Mouse (Mus musculus) midbrain, embryonic 12.5 days (tissue): ENCODE results near the gene Phc2. TPM values are rescaled to one million over a fixed set of nuclear protein-coding genes. Genes with fewer than 3 reads are reported as not detected.
"Not testable (repeated sequence)": the region's sequence is repeated elsewhere in the genome, so short reads cannot be mapped to it uniquely, and the experiment has no call there.

Experiments
- ATAC-seq: fragments of 200-750 bp; cut with Nextera tagmentation; 2 replicates; pipeline ENCODE4 v1.8.0; 2017; ENCODE audit warnings: low read depth, moderate TSS enrichment, moderate library complexity; ENCODE audit not compliant: low FRiP score
- H3K27ac ChIP-seq: fragments of 300-500 bp; sonication (generic); replicated peaks from 2 replicates; pipeline ENCODE4 v1.5.1; 2016; ENCODE audit warnings: mild to moderate bottlenecking
- H3K27me3 ChIP-seq: fragments of 300-500 bp; sonication (generic); 2 replicates; pipeline ENCODE4 v1.6.1; 2016; ENCODE audit warnings: mild to moderate bottlenecking
- H3K36me3 ChIP-seq: fragments of 300-500 bp; sonication (generic); 2 replicates; pipeline ENCODE4 v1.6.1; 2016
- H3K4me1 ChIP-seq: fragments of 300-500 bp; sonication (generic); 2 replicates; pipeline ENCODE4 v1.6.1; 2016
- H3K4me2 ChIP-seq: fragments of 300-500 bp; sonication (generic); replicated peaks from 2 replicates; pipeline ENCODE4 v1.6.1; 2016; ENCODE audit warnings: mild to moderate bottlenecking, moderate library complexity
- H3K4me3 ChIP-seq: fragments of 300-500 bp; sonication (generic); 2 replicates; pipeline ENCODE4 v1.5.1; 2016; ENCODE audit warnings: mild to moderate bottlenecking
- H3K9ac ChIP-seq: fragments of 300-500 bp; sonication (generic); replicated peaks from 2 replicates; pipeline ENCODE4 v1.6.1; 2016; ENCODE audit warnings: mild to moderate bottlenecking, moderate library complexity
- H3K9me3 ChIP-seq: fragments of 300-500 bp; sonication (generic); 2 replicates; pipeline ENCODE4 v1.6.1; 2016; ENCODE audit warnings: mild to moderate bottlenecking
- WGBS: fragments of 180-500 bp; shearing (Covaris S2); methylation state at CpG from one replicate; pipeline ENCODE4 v1.1.7; 2016; 5-methylcytosine and 5-hydroxymethylcytosine counted together
- polyA plus RNA-seq: library from polyadenylated mRNA; unstranded; fragments of >200 nt; fragmentation: Nextera tagmentation; extraction: Ambion mirVana; gene quantifications from 2 replicates; pipeline ENCODE4 v1.2.1, GENCODE M21; 2016

Phc2 gene
- polyA plus RNA-seq, 1 experiment from 2014 or later: 133 TPM

- no peaks in the 10 kb centered on the region for H3K9me3 ChIP-seq
- no peak overlapping the region for H3K4me2 ChIP-seq
- H3K4me1 ChIP-seq: peaks cover 17% of the 10 kb centered on the region
- H3K4me3 ChIP-seq: no peak overlapping the region
- H3K36me3 ChIP-seq: no peaks in the 10 kb centered on the region
- WGBS: 62% methylated on average over 3 of the region's 3 CpGs
- no peak for ATAC-seq
- H3K9ac ChIP-seq: no peak overlapping the region
- peaks cover 15% of the 10 kb centered on the region for H3K27me3 ChIP-seq
- H3K27ac ChIP-seq: no peak overlapping the region
Measured at GRCm38 (mm10) chr4:128651530-128651929, 3.0 kb upstream of the Phc2 start.

GRCm38 (mm10) chr4:128652584-128653298 lies 1.8 kb upstream of the Phc2 start:
- ATAC-seq: no peak
- Histone ChIP-seq H3K27ac (peak overlapping the region; percentile 60), H3K9ac (no peak overlapping the region), H3K4me2 (no peak overlapping the region), H3K4me1 (peaks cover 17% of the 10 kb centered on the region), H3K27me3 (peaks cover 25% of the 10 kb centered on the region), H3K9me3 (no peaks in the 10 kb centered on the region), H3K36me3 (no peaks in the 10 kb centered on the region), H3K4me3 (no peak overlapping the region)
- WGBS: 69% methylated on average over 5 of the region's 5 CpGs

- WGBS: 7% methylated on average over 12 of the region's 12 CpGs
- no peak overlapping the region for H3K27ac ChIP-seq
- H3K9ac ChIP-seq: peak overlapping the region; percentile 57
Measured at GRCm38 (mm10) chr4:128655446-128655845, 944 bp downstream of the Phc2 start.

GRCm38 (mm10) chr4:128660196-128660595 lies 5.7 kb downstream of the Phc2 start:
- no peak overlapping the region for H3K4me3 ChIP-seq
- H3K36me3 ChIP-seq: no peaks in the 10 kb centered on the region
- no peak overlapping the region for H3K9ac ChIP-seq
- 87% methylated on average over 8 of the region's 8 CpGs for WGBS
- no peaks in the 10 kb centered on the region for H3K9me3 ChIP-seq
- H3K4me1 ChIP-seq: peaks cover 9% of the 10 kb centered on the region; the same call in 1 of the 2 replicates
- H3K27me3 ChIP-seq: peaks cover 23% of the 10 kb centered on the region
- H3K4me2 ChIP-seq: no peak overlapping the region
- no peak overlapping the region for H3K27ac ChIP-seq
- no peak for ATAC-seq

More at GRCm38 (mm10) chr4:128655446-128655845, 944 bp downstream of the Phc2 start:
- Histone ChIP-seq H3K27me3 (peaks cover 25% of the 10 kb centered on the region), H3K4me1 (peaks cover 17% of the 10 kb centered on the region), H3K4me3 (peak overlapping the region; percentile 69), H3K36me3 (no peaks in the 10 kb centered on the region), H3K9me3 (no peaks in the 10 kb centered on the region), H3K4me2 (peak overlapping the region; percentile 58)
- ATAC-seq: no peak

- 91% methylated on average over 8 of the region's 8 CpGs for WGBS
Measured at GRCm38 (mm10) chr4:128661063-128661462, 6.6 kb downstream of the Phc2 start.

GRCm38 (mm10) chr4:128664002-128664401 lies 9.5 kb downstream of the Phc2 start:
- no peak for ATAC-seq
- Histone ChIP-seq H3K4me2 (no peak overlapping the region), H3K36me3 (no peaks in the 10 kb centered on the region), H3K9ac (no peak overlapping the region), H3K4me3 (no peak overlapping the region), H3K27me3 (no peaks in the 10 kb centered on the region), H3K4me1 (no peaks in the 10 kb centered on the region), H3K27ac (no peak overlapping the region), H3K9me3 (no peaks in the 10 kb centered on the region)
- 76% methylated on average over 3 of the region's 3 CpGs for WGBS

More at GRCm38 (mm10) chr4:128661063-128661462, 6.6 kb downstream of the Phc2 start:
- Histone ChIP-seq H3K4me2 (no peak overlapping the region), H3K27me3 (peaks cover 14% of the 10 kb centered on the region), H3K9me3 (no peaks in the 10 kb centered on the region), H3K27ac (no peak overlapping the region), H3K9ac (no peak overlapping the region), H3K4me3 (no peak overlapping the region), H3K36me3 (no peaks in the 10 kb centered on the region), H3K4me1 (0 out of 2 replicates have a peak, but pooled peaks cover under 1% of the 10 kb centered on the region)
- no peak for ATAC-seq

GRCm38 (mm10) chr4:128666362-128666761 lies 11.9 kb downstream of the Phc2 start:
- H3K36me3 ChIP-seq, H3K4me2 ChIP-seq, H3K9ac ChIP-seq, H3K4me3 ChIP-seq, H3K4me1 ChIP-seq, ATAC-seq, H3K27ac ChIP-seq, H3K27me3 ChIP-seq, H3K9me3 ChIP-seq: not testable (repeated sequence)
- 82% methylated on average over 7 of the region's 7 CpGs for WGBS

- ATAC-seq, H3K9ac ChIP-seq: not testable (repeated sequence)
- WGBS: 70% methylated on average over 4 of the region's 4 CpGs
Measured at GRCm38 (mm10) chr4:128667195-128667594, 12.7 kb downstream of the Phc2 start.

GRCm38 (mm10) chr4:128669229-128669628 lies 14.7 kb downstream of the Phc2 start:
- ATAC-seq: no peak
- H3K27ac ChIP-seq: no peak overlapping the region
- H3K4me1 ChIP-seq: peaks cover 8% of the 10 kb centered on the region
- no peaks in the 10 kb centered on the region for H3K36me3 ChIP-seq
- H3K4me2 ChIP-seq: no peak overlapping the region
- H3K9me3 ChIP-seq: no peaks in the 10 kb centered on the region
- no peak overlapping the region for H3K4me3 ChIP-seq
- WGBS: 82% methylated on average over 6 of the region's 6 CpGs
- H3K27me3 ChIP-seq: peaks cover 4% of the 10 kb centered on the region; the same call in 1 of the 2 replicates
- H3K9ac ChIP-seq: no peak overlapping the region

More at GRCm38 (mm10) chr4:128667195-128667594, 12.7 kb downstream of the Phc2 start:
- not testable (repeated sequence) for H3K27ac ChIP-seq, H3K4me1 ChIP-seq, H3K9me3 ChIP-seq, H3K4me3 ChIP-seq, H3K4me2 ChIP-seq, H3K36me3 ChIP-seq, H3K27me3 ChIP-seq

- no peak overlapping the region for H3K4me3 ChIP-seq
- no peak for ATAC-seq
- no peaks in the 10 kb centered on the region for H3K36me3 ChIP-seq
- no peaks in the 10 kb centered on the region for H3K9me3 ChIP-seq
- WGBS: 52% methylated on average over 11 of the region's 11 CpGs
- H3K9ac ChIP-seq: 0 out of 2 replicates have a peak overlapping the region, but pooled peaks have one; percentile 7
- H3K27ac ChIP-seq: no peak overlapping the region
- H3K27me3 ChIP-seq: peaks cover 4% of the 10 kb centered on the region; the same call in 1 of the 2 replicates
- no peak overlapping the region; the same call in 1 of the 2 replicates for H3K4me2 ChIP-seq
- peaks cover 8% of the 10 kb centered on the region for H3K4me1 ChIP-seq
Measured at GRCm38 (mm10) chr4:128670566-128671191, 16.2 kb downstream of the Phc2 start.

- Histone ChIP-seq H3K27ac (no peak overlapping the region), H3K27me3 (peaks cover 4% of the 10 kb centered on the region; the same call in 1 of the 2 replicates), H3K4me3 (no peak overlapping the region), H3K4me1 (peaks cover 8% of the 10 kb centered on the region), H3K36me3 (no peaks in the 10 kb centered on the region), H3K9me3 (no peaks in the 10 kb centered on the region), H3K4me2 (no peak overlapping the region), H3K9ac (no peak overlapping the region)
- ATAC-seq: no peak
- WGBS: 89% methylated on average over 4 of the region's 4 CpGs
Measured at GRCm38 (mm10) chr4:128672494-128672893, 18.0 kb downstream of the Phc2 start.

- peak; percentile 44; the same call in 1 of the 2 replicates for ATAC-seq
- Histone ChIP-seq H3K9ac (no peak overlapping the region), H3K4me2 (peak overlapping the region; percentile 28)
Measured at GRCm38 (mm10) chr4:128678564-128679217, 24.2 kb downstream of the Phc2 start.

More at GRCm38 (mm10) chr4:128678564-128679217, 24.2 kb downstream of the Phc2 start:
- Histone ChIP-seq H3K4me3 (no peak overlapping the region), H3K27me3 (peaks cover 2% of the 10 kb centered on the region; the same call in 1 of the 2 replicates), H3K9me3 (no peaks in the 10 kb centered on the region), H3K36me3 (no peaks in the 10 kb centered on the region), H3K4me1 (peaks cover 13% of the 10 kb centered on the region), H3K27ac (peak overlapping the region; percentile 76)
- 29% methylated on average over 13 of the region's 13 CpGs for WGBS
